ENCODE assay signal across 12 mouse cellular contexts in the genomic region with DNA sequence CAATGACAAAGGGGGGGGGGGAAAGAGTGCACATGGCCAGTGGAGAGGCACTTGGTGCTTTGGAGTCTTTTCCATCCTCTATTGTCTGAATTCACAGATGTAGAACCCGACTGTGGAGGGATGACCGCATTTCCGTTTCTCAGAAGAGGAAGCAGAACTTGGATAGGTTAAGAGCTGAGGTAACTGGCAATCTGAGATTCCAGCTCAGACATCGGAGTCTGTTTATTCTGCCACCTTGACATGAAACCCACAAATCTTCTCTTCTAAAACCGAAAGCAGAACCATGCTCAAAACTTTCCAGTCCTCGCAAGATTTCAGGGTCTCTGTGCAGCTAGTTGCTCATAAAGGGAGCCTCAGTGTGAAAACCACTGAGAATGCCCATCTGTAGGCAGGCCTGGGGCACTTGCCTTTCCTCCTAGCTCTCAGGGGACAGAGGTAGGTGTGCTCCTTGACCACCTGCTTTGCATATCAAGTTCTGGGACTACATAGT. TPM values are rescaled to one million over a fixed set of nuclear protein-coding genes. Genes with fewer than 3 reads are reported as not detected.
DNase-seq lines count a peak whose midpoint lies in the region; ATAC-seq and TF ChIP-seq lines count a peak whose summit lies in the region.
"Had no signal": no experiment of that assay in that cellular context is flagged by ENCODE, and none has a peak within 500 bp of the region (broad histone marks: within the 10 kb centered on the region; RNA-seq: fewer than 3 reads in every experiment).

No protein-coding gene starts in this region.

- no peak for TF ChIP-seq CTCF in gastrocnemius, adult 2 months (IDR thresholded peaks at IDR 0.05)
- TF ChIP-seq CTCF in spleen, adult 2 months (IDR thresholded peaks at IDR 0.05; ENCODE audit: extremely low read depth, insufficient read depth, insufficient read length, insufficient replicate concordance): no peak
- TF ChIP-seq CTCF in layer of hippocampus, adult 2 months (conservative IDR thresholded peaks at IDR 0.05): no peak

- TF ChIP-seq POLR2A in spleen, adult 2 months (IDR thresholded peaks at IDR 0.05; ENCODE audit: low read depth, low read length): no peak

- no peak for DNase-seq in gastrocnemius, adult 2 months
- DNase-seq in gastrocnemius, postnatal 36 days: no peak
- peak; percentile 56 for DNase-seq in lung, postnatal 36 days
- no peak for DNase-seq in lung, postnatal 4 days
- peak; percentile 54 to 78 for DNase-seq in spleen, adult 2 months (ENCODE audit: low read depth in 1 of 2, low spot score in 2 of 2)
- no peak for DNase-seq in adrenal gland, postnatal 10 days
- DNase-seq in layer of hippocampus, adult 2 months (ENCODE audit: low spot score in 2 of 2): no peak
- DNase-seq: gastrocnemius, postnatal 25 days; thymus, adult 2 months had no signal

- intact Hi-C loops in gastrocnemius, adult 2 months (cut with DNase I): no loop called here
- intact Hi-C loops in gastrocnemius, postnatal 36 days (cut with DNase I): no loop called here

- H3K36me3 ChIP-seq in spleen, adult 2 months (ENCODE audit: control insufficient read depth, insufficient read depth, low read length): no peaks in the 10 kb centered on the region
- H3K36me3 ChIP-seq: neural tube, embryonic 13.5 days had no signal

- ATAC-seq in granulocyte monocyte progenitor cell, adult 5-6 weeks (replicated peaks; ENCODE audit: poor library complexity, severe bottlenecking): peak; percentile 87

- no peak overlapping the region for H3K4me3 ChIP-seq in gastrocnemius, adult 2 months
- no peak overlapping the region for H3K4me3 ChIP-seq in spleen, adult 2 months (ENCODE audit: extremely low read depth, insufficient read depth, insufficient read length)
- H3K4me3 ChIP-seq in layer of hippocampus, adult 2 months: no peak overlapping the region
- H3K4me3 ChIP-seq: neural tube, embryonic 13.5 days had no signal

- H3K27me3 ChIP-seq in spleen, adult 2 months (ENCODE audit: control insufficient read depth, insufficient read depth, low read length): no peaks in the 10 kb centered on the region
- H3K27me3 ChIP-seq: neural tube, embryonic 13.5 days had no signal

- peaks cover 37% of the 10 kb centered on the region for H3K4me1 ChIP-seq in spleen, adult 2 months (ENCODE audit: control insufficient read depth, insufficient read depth, insufficient read length)
- H3K4me1 ChIP-seq: neural tube, embryonic 13.5 days had no signal

- WGBS in spleen, adult 2 months: 5% methylated on average over 6 of the region's 6 CpGs

- peak overlapping the region; percentile 28; the same call in 1 of the 2 replicates for H3K27ac ChIP-seq in gastrocnemius, adult 2 months
- H3K27ac ChIP-seq in spleen, adult 2 months (ENCODE audit: insufficient read depth, low read length): peak overlapping the region; percentile 85
- no peak overlapping the region for H3K27ac ChIP-seq in layer of hippocampus, adult 2 months
- H3K27ac ChIP-seq: neural tube, embryonic 13.5 days had no signal

RNA-seq across cellular contexts. Expression of a gene that starts 8.6 kb away (rescaled TPM):
- total RNA-seq in gastrocnemius, adult 2 months (2021): not detected
- total RNA-seq in gastrocnemius, postnatal 36 days (2021): not detected
- total RNA-seq in granulocyte monocyte progenitor cell, adult 5-6 weeks (2014; fragmentation: Nextera tagmentation): not detected in 2 replicates
- total RNA-seq in granulocyte monocyte progenitor cell, adult 5-6 weeks (2017): not detected in 2 replicates
- 6.8 and 7.6 TPM in 2 replicates for polyA plus RNA-seq in spleen, adult 2 months (2012; rRNA removed)
- under 1 TPM; 0.27 to 0.57 TPM for total RNA-seq in adrenal gland, postnatal 10 days (2021)
- not detected for total RNA-seq in layer of hippocampus, adult 2 months (2021)
- total RNA-seq: gastrocnemius, postnatal 25 days; layer of hippocampus, postnatal 10 days had no signal
- polyA plus RNA-seq: neural tube, embryonic 13.5 days had no signal

RNA-seq across cellular contexts. Expression of a gene that starts 39.7 kb away (rescaled TPM):
- total RNA-seq in gastrocnemius, adult 2 months (2021): 10 to 100 TPM; 10.7 to 10.8 TPM
- 10 to 100 TPM in 1 of 2 experiments, 1 to 10 TPM in 1; 7.4 to 11.4 TPM for total RNA-seq in gastrocnemius, postnatal 36 days (2021)
- 0.45 and 2.1 TPM in 2 replicates for total RNA-seq in granulocyte monocyte progenitor cell, adult 5-6 weeks (2014; fragmentation: Nextera tagmentation)
- 0.26 and 1.0 TPM in 2 replicates for total RNA-seq in granulocyte monocyte progenitor cell, adult 5-6 weeks (2017)
- polyA plus RNA-seq in spleen, adult 2 months (2012; rRNA removed): 1.2 and 1.4 TPM in 2 replicates
- total RNA-seq in adrenal gland, postnatal 10 days (2021): 10 to 100 TPM in 1 of 2 experiments, 1 to 10 TPM in 1; 6.7 to 10.3 TPM
- 10 to 100 TPM; 23.8 TPM for total RNA-seq in layer of hippocampus, adult 2 months (2021)

RNA-seq across cellular contexts. Expression of a gene that starts 40.8 kb away (rescaled TPM):
- 10 to 100 TPM; 37.2 to 37.8 TPM for total RNA-seq in gastrocnemius, adult 2 months (2021)
- total RNA-seq in gastrocnemius, postnatal 36 days (2021): 10 to 100 TPM; 27.0 to 31.3 TPM
- total RNA-seq in granulocyte monocyte progenitor cell, adult 5-6 weeks (2014; fragmentation: Nextera tagmentation): 20.4 and 22.5 TPM in 2 replicates
- 32.1 and 36.9 TPM in 2 replicates for total RNA-seq in granulocyte monocyte progenitor cell, adult 5-6 weeks (2017)
- polyA plus RNA-seq in spleen, adult 2 months (2012; rRNA removed): 2.3 TPM in 2 replicates
- 10 to 100 TPM; 73.1 to 75.0 TPM for total RNA-seq in adrenal gland, postnatal 10 days (2021)
- total RNA-seq in layer of hippocampus, adult 2 months (2021): 100 to 1,000 TPM; 122 to 124 TPM

Comparison
In these comparisons a context has a peak if more than half of its experiments do, and no peak if none do; other contexts are left out.
1. DNase-seq: peak in lung, postnatal 36 days (single experiment) and spleen, adult 2 months (2 of 2); none in gastrocnemius, adult 2 months (single experiment), gastrocnemius, postnatal 36 days (0 of 2), lung, postnatal 4 days (0 of 2), adrenal gland, postnatal 10 days (single experiment) and layer of hippocampus, adult 2 months (0 of 2).